Mouse (Mus musculus) intestine, embryonic 14.5 days (tissue): ENCODE results near the gene Fxyd4. TPM values are rescaled to one million over a fixed set of nuclear protein-coding genes. Genes with fewer than 3 reads are reported as not detected.

Source experiments
- ATAC-seq: fragments of 200-750 bp; cut with Nextera tagmentation; replicated peaks from 2 replicates; pipeline ENCODE4 v1.8.0; 2017; ENCODE audit warnings: low read depth, moderate number of reproducible peaks, moderate TSS enrichment, moderate library complexity; ENCODE audit not compliant: low FRiP score, low TSS enrichment
- DNase-seq: peaks from one replicate; pipeline ENCODE4 v3.0.0-alpha.2; 2018; ENCODE audit warnings: low spot score
- H3K27ac ChIP-seq: fragments of 300-500 bp; sonication (generic); 2 replicates; pipeline ENCODE4 v1.5.1; 2014; ENCODE audit warnings: low read depth, mild to moderate bottlenecking, control low read depth
- H3K27me3 ChIP-seq: fragments of 300-500 bp; sonication (generic); replicated peaks from 2 replicates; pipeline ENCODE4 v1.6.1; 2014; ENCODE audit warnings: low read length, control low read depth; ENCODE audit not compliant: control insufficient read depth, insufficient read depth
- H3K36me3 ChIP-seq: fragments of 300-500 bp; sonication (generic); 2 replicates; pipeline ENCODE4 v1.6.1; 2014; ENCODE audit warnings: low read length, control low read depth; ENCODE audit not compliant: control insufficient read depth, insufficient read depth
- H3K4me1 ChIP-seq: fragments of 300-500 bp; sonication (generic); replicated peaks from 2 replicates; pipeline ENCODE4 v1.6.1; 2014; ENCODE audit warnings: low read length, control low read depth, mixed read lengths; ENCODE audit not compliant: control insufficient read depth, insufficient read depth
- H3K4me2 ChIP-seq: fragments of 300-500 bp; sonication (generic); 2 replicates; pipeline ENCODE4 v1.6.1; 2014; ENCODE audit warnings: low read length
- H3K4me3 ChIP-seq: fragments of 300-500 bp; sonication (generic); 2 replicates; pipeline ENCODE4 v1.5.1; 2014; ENCODE audit warnings: low read depth, low read length, control low read depth, mixed read lengths
- H3K9ac ChIP-seq: fragments of 300-500 bp; sonication (generic); 2 replicates; pipeline ENCODE4 v1.6.1; 2014; ENCODE audit warnings: mild to moderate bottlenecking, low read length
- H3K9me3 ChIP-seq: fragments of 300-500 bp; sonication (generic); 2 replicates; pipeline ENCODE4 v1.6.1; 2016; ENCODE audit warnings: low read length, control low read depth; ENCODE audit not compliant: control insufficient read depth
- WGBS: fragments of 180-500 bp; shearing (Covaris S2); extraction: QIAGEN DNeasy Blood & Tissue Kit; methylation state at CpG from one replicate; pipeline ENCODE4 v1.1.7; 2014; 5-methylcytosine and 5-hydroxymethylcytosine counted together
- polyA plus RNA-seq: library from polyadenylated mRNA; unstranded; fragments of >200 nt; fragmentation: Nextera tagmentation; extraction: Ambion mirVana; gene quantifications from 2 replicates; pipeline ENCODE4 v1.2.1, GENCODE M21; 2014

Fxyd4 gene
- polyA plus RNA-seq = 1.7 and 3.2 TPM in 2 replicates

DNA sequence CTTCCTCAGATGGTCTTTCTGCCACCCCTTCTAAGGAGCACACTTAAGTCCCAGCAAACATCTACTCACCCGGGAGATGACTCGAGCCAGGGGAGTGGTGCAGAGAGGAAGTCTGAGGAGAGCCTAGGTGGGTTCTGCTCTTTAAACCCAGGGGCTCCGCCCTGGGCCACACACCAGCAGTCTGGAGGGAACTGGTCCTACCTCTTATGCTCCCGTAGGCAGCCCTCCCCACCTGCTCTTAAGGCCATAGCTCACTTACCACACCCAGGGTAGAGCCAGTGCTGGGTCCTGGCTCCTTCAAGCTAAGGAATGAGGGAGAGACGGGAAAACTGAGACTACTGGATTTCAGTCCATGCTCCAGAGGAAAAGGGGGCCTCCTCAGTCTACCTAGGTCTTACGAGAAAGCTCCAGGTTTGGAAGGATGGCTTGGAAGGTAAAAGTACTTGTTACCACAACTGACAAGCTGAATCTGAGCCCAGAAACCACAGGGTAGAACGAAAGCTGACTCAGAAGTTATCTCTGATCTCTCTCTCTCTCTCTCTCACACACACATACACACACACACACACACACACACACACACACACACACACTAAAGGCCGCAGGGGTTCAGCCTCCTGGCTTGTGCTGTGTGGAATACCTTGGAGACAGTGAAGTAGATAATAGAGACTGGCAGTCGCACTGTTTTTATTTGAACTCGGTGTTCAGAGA is at the start of gene Fxyd4:
TSS of gene Fxyd4 (minus strand) at position 471 of the 711 bp plus-strand sequence.
- no peak within 1 kb of the TSS for H3K9ac ChIP-seq
- no peak within 1 kb of the TSS for H3K4me3 ChIP-seq

DNA sequence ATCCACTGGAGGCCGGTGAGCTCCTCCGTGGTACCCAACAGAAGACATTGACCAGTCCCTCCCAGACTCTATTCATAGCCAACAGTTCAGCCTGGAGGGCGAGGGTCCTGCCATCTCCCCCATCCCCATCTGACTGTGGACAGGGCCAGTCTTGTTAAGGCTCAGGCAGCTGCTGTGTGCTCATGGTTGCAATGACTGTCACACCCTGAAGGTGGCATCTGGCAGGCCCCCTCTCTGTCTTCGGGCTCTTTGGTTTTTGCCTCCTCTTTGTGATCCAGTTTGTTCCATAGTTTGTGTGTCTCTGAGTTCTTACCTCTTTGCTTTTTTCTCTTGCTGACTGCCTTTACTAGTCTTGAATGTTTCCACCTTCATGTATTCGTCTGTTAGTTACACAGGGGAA is 49.7 kb upstream of the Fxyd4 start:
- H3K27ac ChIP-seq = no peak overlapping the region
- no peaks in the 10 kb centered on the region for H3K27me3 ChIP-seq
- no peaks in the 10 kb centered on the region for H3K36me3 ChIP-seq
- no peak overlapping the region for H3K9ac ChIP-seq
- H3K9me3 ChIP-seq = no peaks in the 10 kb centered on the region
- H3K4me3 ChIP-seq = no peak overlapping the region
- H3K4me2 ChIP-seq = no peak overlapping the region
- no peak for DNase-seq
- ATAC-seq = no peak
- WGBS = 59% methylated on average over 5 of the region's 5 CpGs
- H3K4me1 ChIP-seq = no peaks in the 10 kb centered on the region

More for the DNA sequence above, at the start of gene Fxyd4:
- H3K9me3 ChIP-seq = no peaks in the 10 kb centered on the region
- ATAC-seq = peak; percentile 69; the same call in 1 of the 2 replicates
- no peak within 1 kb of the TSS for H3K27ac ChIP-seq
- H3K4me2 ChIP-seq = no peak within 1 kb of the TSS
- H3K36me3 ChIP-seq = no peaks in the 10 kb centered on the region
- no peaks in the 10 kb centered on the region for H3K4me1 ChIP-seq
- WGBS = 73% methylated on average over 10 of the region's 10 CpGs
- DNase-seq = no peak
- no peaks in the 10 kb centered on the region for H3K27me3 ChIP-seq

DNA sequence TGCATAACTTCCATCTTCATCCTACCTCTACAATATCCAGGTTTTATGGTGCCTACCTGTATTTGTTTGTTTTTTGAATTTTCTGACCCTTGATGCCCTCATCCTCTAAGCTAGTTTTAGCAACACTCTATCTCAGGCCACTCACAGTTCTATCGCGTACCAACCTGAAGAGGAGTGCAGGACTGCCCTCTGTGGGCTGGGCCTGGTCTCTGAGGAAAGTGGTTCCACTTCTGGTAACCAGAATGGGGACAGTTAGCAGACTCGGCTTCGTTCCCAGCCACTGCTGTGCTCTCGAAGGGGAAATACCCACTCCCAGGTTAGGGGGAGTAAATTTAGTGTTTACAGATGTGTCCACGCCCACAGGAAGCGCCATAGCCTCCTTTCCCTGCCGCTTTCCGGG is 29.2 kb upstream of the Fxyd4 start:
- no peaks in the 10 kb centered on the region for H3K4me1 ChIP-seq
- no peaks in the 10 kb centered on the region for H3K27me3 ChIP-seq
- no peak overlapping the region for H3K9ac ChIP-seq
- 35% methylated on average over 9 of the region's 9 CpGs for WGBS
- ATAC-seq = no peak
- no peaks in the 10 kb centered on the region for H3K36me3 ChIP-seq
- no peak overlapping the region for H3K27ac ChIP-seq
- 0 out of 2 replicates have a peak, but pooled peaks cover 4% of the 10 kb centered on the region for H3K9me3 ChIP-seq
- DNase-seq = no peak
- H3K4me3 ChIP-seq = no peak overlapping the region
- no peak overlapping the region for H3K4me2 ChIP-seq

DNA sequence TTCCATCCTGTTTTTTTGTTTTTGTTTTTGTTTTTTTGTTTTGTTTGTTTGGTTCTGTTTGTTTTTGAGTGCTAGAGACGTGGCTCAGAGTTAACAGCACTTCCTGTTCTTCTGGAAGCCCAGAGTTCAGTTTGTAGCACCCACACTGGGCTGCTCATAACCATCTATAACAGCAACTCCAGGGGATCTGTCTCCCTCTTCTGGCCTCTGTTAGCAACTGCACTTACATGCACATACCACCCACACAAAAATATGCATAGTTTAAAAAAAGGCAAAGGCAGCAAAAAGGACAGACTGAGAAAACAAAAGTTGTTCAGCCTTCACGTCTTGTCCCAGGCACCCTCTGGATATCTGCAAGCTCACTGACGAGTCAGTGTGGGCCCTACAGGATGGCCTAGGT is 25.7 kb upstream of the Fxyd4 start:
- H3K4me2 ChIP-seq = no peak overlapping the region
- H3K4me1 ChIP-seq = no peaks in the 10 kb centered on the region
- no peak overlapping the region for H3K9ac ChIP-seq
- H3K4me3 ChIP-seq = no peak overlapping the region
- 84% methylated on average over 3 of the region's 3 CpGs for WGBS
- H3K9me3 ChIP-seq = 0 out of 2 replicates have a peak, but pooled peaks cover 4% of the 10 kb centered on the region
- ATAC-seq = no peak
- DNase-seq = no peak
- no peak overlapping the region for H3K27ac ChIP-seq
- H3K36me3 ChIP-seq = no peaks in the 10 kb centered on the region
- H3K27me3 ChIP-seq = no peaks in the 10 kb centered on the region

DNA sequence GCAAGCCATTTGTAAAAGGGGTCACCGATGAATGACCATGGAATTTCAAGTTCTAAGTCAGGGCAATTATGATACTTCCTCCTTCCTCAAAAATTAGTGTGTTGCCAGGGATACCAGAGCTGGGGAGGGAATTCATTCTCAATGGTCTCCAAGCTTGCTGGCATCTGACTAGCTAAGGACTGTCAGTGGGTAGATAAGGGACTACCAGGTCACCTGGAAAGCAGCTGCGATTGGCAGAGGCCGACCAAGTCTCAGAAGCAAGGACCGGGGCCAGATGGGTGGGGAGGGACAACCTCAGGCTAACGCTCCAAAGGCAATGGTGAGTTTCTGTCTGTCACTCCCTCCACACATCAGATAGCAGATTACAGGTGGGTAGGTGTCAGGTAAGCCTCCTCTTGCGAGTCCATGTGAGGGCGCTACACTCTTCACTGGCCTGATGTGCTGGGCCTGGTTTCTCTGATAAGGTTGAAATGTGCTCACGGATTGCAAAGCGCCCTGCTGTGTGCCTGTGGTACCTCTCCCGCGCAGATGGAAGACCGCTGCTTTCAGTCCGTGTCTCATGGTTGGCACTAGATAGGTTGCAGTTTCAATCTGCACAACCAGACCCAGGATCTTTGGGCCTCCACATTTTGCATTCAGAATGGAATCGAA is 19.5 kb upstream of the Fxyd4 start:
- 16% methylated on average over 14 of the region's 14 CpGs for WGBS
- Histone ChIP-seq H3K27ac (no peak overlapping the region), H3K27me3 (no peaks in the 10 kb centered on the region), H3K36me3 (no peaks in the 10 kb centered on the region), H3K4me2 (no peak overlapping the region), H3K4me3 (no peak overlapping the region), H3K9me3 (no peaks in the 10 kb centered on the region), H3K9ac (no peak overlapping the region), H3K4me1 (no peaks in the 10 kb centered on the region)
- ATAC-seq = 0 out of 2 replicates have a peak, but pooled peaks have one; percentile 15
- DNase-seq = no peak

DNA sequence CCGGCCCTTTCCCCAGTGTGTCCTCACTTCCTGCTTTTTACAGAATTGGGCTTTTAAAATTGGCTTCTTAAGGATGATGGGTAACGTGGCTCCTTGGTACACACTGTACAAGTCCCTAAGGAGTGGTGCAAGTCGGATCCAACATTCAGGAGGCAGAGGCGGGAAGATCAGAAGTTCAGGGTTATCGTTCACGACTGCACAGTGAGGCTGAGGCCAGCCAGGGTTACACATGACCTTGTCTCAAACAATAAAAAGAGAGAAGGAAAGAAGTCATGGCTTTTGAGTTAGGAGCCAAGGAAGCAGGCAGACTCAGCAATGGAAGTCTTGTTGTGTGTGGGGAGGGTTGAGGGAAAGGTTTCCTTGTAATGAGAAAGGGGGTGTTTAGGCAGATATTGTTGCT is 18.7 kb upstream of the Fxyd4 start:
- H3K4me3 ChIP-seq = no peak overlapping the region
- WGBS = 67% methylated on average over 6 of the region's 6 CpGs
- H3K4me2 ChIP-seq = no peak overlapping the region
- H3K27me3 ChIP-seq = no peaks in the 10 kb centered on the region
- H3K9ac ChIP-seq = no peak overlapping the region
- H3K27ac ChIP-seq = no peak overlapping the region
- ATAC-seq (no peak), DNase-seq (no peak)
- H3K9me3 ChIP-seq = no peaks in the 10 kb centered on the region
- H3K36me3 ChIP-seq = no peaks in the 10 kb centered on the region
- no peaks in the 10 kb centered on the region for H3K4me1 ChIP-seq

DNA sequence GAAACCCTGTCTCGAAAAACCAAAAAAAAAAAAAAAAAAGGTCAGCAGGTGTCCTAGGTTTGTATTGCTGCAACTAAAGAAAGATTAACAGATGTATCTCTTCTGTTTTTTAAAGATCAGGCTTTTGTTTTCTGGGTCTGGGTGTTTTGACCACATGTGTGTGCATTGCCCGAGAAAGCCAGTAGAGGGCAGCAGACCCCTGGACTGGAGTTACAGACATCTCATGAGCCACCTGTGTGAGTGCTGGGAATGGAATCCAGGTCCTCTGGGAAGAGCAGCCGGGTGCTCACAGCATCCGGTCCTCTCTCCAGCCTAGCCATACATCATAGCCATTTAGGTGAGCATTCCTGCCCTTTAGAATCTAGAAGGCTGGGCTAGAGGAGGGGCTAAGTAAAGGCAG is 14.8 kb upstream of the Fxyd4 start:
- Histone ChIP-seq H3K9me3 (no peaks in the 10 kb centered on the region), H3K27me3 (no peaks in the 10 kb centered on the region), H3K36me3 (no peaks in the 10 kb centered on the region), H3K4me1 (no peaks in the 10 kb centered on the region), H3K4me2 (no peak overlapping the region), H3K9ac (no peak overlapping the region), H3K27ac (no peak overlapping the region), H3K4me3 (no peak overlapping the region)
- ATAC-seq (no peak), DNase-seq (no peak)
- WGBS = 87% methylated on average over 4 of the region's 4 CpGs

DNA sequence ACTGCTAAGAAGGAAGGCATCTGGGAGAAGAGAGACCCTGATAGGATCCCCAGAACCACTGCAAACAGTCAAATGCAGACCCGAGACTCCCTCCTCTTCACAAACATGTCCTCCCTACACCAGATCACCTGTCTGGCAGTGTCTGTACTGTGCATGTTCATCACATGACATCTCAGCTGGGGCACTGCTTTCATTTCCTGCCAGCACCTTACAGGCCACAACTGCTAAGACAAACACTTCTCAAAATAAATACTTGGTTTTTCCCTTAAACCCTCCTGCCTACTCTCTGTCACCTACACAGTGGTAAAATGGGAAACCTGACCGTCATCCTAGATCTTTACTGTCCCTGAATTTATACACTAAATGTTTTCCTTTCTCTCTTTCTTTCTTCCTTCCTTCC is 6.4 kb upstream of the Fxyd4 start:
- ATAC-seq (no peak), DNase-seq (no peak)
- no peaks in the 10 kb centered on the region for H3K36me3 ChIP-seq
- WGBS = 80% methylated on average over 2 of the region's 2 CpGs
- H3K27me3 ChIP-seq = no peaks in the 10 kb centered on the region
- no peaks in the 10 kb centered on the region for H3K4me1 ChIP-seq
- H3K4me3 ChIP-seq = no peak overlapping the region
- no peak overlapping the region for H3K4me2 ChIP-seq
- H3K9me3 ChIP-seq = no peaks in the 10 kb centered on the region
- no peak overlapping the region for H3K27ac ChIP-seq
- H3K9ac ChIP-seq = no peak overlapping the region

DNA sequence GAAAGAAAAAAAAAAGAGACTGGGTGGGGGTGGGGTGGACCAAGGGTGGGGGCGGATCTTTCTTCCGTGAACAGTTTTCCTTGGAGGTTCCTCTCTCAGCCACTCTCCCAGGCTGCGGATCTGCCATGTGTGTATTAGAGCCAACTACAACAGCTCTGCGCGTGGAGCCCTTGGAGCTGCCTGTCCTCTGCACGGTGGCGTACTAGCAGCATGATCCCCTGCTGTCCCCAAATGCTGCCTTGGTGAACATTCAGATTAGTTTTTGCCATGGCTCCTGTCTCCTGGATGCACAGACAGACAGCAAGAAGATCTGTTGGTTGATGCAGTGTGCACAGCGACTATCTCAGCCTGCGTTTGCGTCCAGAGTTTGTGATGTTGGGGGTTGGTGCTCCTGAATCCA is 5.3 kb upstream of the Fxyd4 start:
- 74% methylated on average over 10 of the region's 10 CpGs for WGBS
- Histone ChIP-seq H3K9ac (no peak overlapping the region), H3K4me3 (no peak overlapping the region), H3K4me2 (no peak overlapping the region), H3K9me3 (no peaks in the 10 kb centered on the region), H3K4me1 (no peaks in the 10 kb centered on the region), H3K36me3 (no peaks in the 10 kb centered on the region), H3K27me3 (no peaks in the 10 kb centered on the region), H3K27ac (no peak overlapping the region)
- ATAC-seq = no peak
- DNase-seq = no peak
